Mouse (Mus musculus) A20 (cell line): Measurements from ENCODE around the gene H1foo.
A peak's percentile ranks its signal among the peaks of the same experiment; 100 is the strongest.

ENCODE experiments used
- DNase-seq: peaks from one replicate; pipeline ENCODE4 v3.0.0-alpha.2; 2011; ENCODE audit warnings: low read depth, low spot score

Gene H1foo

GRCm38 (mm10) chr6:115927292-115928242, 17.2 kb upstream of the H1foo start:
- no peak for DNase-seq

- DNase-seq: no peak
These were observed 14.7 kb upstream of the H1foo start for GRCm38 (mm10) chr6:115930018-115930417.

GRCm38 (mm10) chr6:115931639-115932038, 13.1 kb upstream of the H1foo start, which contains the start of gene Rho:
Gene Rho, plus strand, starts transcription at chr6:115931748.
- DNase-seq: no peak

- DNase-seq: no peak
These were observed 12.3 kb upstream of the H1foo start for GRCm38 (mm10) chr6:115932391-115932790.

GRCm38 (mm10) chr6:115935544-115935943, 9.2 kb upstream of the H1foo start:
- DNase-seq: no peak

GRCm38 (mm10) chr6:115938011-115938410, 6.7 kb upstream of the H1foo start:
- no peak for DNase-seq

GRCm38 (mm10) chr6:115938798-115939197, 5.9 kb upstream of the H1foo start:
- peak; percentile 17 for DNase-seq

- no peak for DNase-seq
These were observed 4.1 kb upstream of the H1foo start for GRCm38 (mm10) chr6:115940603-115941002.

- no peak for DNase-seq
These were observed 3.6 kb upstream of the H1foo start for GRCm38 (mm10) chr6:115941128-115941527.

GRCm38 (mm10) chr6:115943498-115944427, 975 bp upstream of the H1foo start:
- DNase-seq: no peak

GRCm38 (mm10) chr6:115945633-115946032, 895 bp downstream of the H1foo start:
- DNase-seq: peak; percentile 50

GRCm38 (mm10) chr6:115946389-115946788, 1.7 kb downstream of the H1foo start:
- peak; percentile 48 for DNase-seq

- DNase-seq: no peak
These were observed 9.9 kb downstream of the H1foo start for GRCm38 (mm10) chr6:115954506-115955074.

GRCm38 (mm10) chr6:115955169-115955568, 10.4 kb downstream of the H1foo start:
- no peak for DNase-seq

GRCm38 (mm10) chr6:115955664-115956063, 10.9 kb downstream of the H1foo start:
- no peak for DNase-seq

GRCm38 (mm10) chr6:115956418-115956921, 11.7 kb downstream of the H1foo start:
- DNase-seq: no peak

GRCm38 (mm10) chr6:115956922-115957601, 12.3 kb downstream of the H1foo start:
- no peak for DNase-seq

- no peak for DNase-seq
These were observed 12.9 kb downstream of the H1foo start for GRCm38 (mm10) chr6:115957681-115958080.

GRCm38 (mm10) chr6:115958445-115958844, 13.7 kb downstream of the H1foo start:
- DNase-seq: no peak

- no peak for DNase-seq
These were observed 14.5 kb downstream of the H1foo start for GRCm38 (mm10) chr6:115959151-115959691.

GRCm38 (mm10) chr6:115960322-115960721, 15.6 kb downstream of the H1foo start:
- DNase-seq: no peak
